Mouse (Mus musculus) cerebellum, adult 2 months (tissue): ENCODE measurements around the gene E330034G19Rik.

ENCODE experiments used
- CTCF ChIP-seq: fragments of 200-500 bp; IDR thresholded peaks from 2 replicates; pipeline ENCODE4 v1.5.1; 2011; ENCODE audit warnings: low read depth, mild to moderate bottlenecking, control low read depth, low read length, moderate library complexity, borderline replicate concordance; ENCODE audit not compliant: insufficient read depth
- POLR2A ChIP-seq: fragments of 200-500 bp; IDR thresholded peaks from 2 replicates; pipeline ENCODE4 v1.6.1; 2011; ENCODE audit warnings: low read length, control low read depth, borderline replicate concordance; ENCODE audit not compliant: insufficient read depth

DNA sequence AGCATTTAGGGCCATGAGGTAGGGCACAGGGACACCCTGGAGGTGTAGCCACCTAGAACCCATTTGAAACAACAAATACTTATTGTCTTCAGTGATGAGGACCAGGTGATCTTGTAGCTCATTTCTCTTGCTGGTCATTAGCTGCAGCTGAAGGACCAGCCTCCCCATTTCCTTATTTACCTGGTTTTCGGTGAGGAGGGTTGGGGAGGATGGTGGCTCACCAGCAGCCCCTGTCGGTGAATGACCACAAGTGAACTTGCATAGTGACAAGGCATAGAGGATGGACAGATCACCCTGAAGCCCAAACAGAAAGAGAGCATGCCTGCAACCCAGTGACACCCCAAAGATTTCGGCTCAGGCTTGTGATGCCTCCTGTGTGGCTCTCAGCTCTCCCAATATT, 10.7 kb upstream of the E330034G19Rik start:
- no peak for TF ChIP-seq POLR2A
- TF ChIP-seq CTCF: no peak; the same call in 1 of the 2 replicates
